Mouse (Mus musculus): Measurements from ENCODE around the gene Rab11fip4.

Gene Rab11fip4

DNA sequence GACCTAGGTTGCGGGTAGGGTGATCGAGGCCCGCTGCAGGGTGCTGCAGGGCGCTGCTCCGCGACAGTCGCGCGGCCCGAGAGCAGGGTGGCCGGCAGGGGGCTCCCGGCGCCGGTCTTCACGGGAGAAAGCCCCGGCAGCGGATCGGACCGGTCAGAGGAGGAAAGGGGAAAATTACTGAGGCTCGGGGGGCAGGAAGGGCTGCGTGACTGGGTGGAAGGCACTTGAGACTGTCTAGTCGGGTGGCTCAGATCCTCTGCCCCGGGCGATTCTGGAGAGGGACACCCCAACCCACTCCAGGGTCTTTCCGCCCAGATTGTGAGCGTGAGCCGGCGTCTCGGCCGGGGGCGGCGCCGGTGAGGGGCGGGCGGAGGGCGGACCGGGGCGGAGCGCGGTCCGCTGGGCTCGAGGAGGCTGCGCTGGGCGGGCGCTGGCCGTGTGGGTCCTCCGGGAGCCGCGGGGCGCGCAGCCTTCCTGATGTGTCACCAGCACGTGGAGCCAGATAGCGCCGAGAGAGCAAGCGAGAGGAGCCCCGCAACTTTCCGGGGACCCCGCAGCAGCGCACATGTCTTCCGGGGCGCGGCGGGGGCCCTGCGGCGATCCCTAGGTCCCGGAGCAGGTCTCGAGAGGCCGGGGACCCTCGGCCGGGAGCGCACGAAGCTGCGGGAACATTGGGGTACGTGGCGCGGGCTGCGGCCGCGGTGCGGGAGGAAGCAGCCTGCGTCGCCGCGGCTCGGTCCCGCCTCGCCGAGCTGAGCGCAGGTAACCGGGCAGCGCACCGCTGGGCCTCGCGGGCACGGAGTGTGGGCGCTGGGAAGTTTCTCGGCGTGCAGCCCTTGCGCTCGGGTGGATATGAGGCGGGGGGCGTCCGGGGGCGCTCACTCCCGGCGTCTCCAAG lies 120.1 kb downstream of the Rab11fip4 start:
- intact Hi-C loops (cut with DNase I), result loop anchor here (2.0 to 5.0 kb wide), 3 partner anchors 41 to 210 kb away; no protein-coding TSS in a partner anchor

DNA sequence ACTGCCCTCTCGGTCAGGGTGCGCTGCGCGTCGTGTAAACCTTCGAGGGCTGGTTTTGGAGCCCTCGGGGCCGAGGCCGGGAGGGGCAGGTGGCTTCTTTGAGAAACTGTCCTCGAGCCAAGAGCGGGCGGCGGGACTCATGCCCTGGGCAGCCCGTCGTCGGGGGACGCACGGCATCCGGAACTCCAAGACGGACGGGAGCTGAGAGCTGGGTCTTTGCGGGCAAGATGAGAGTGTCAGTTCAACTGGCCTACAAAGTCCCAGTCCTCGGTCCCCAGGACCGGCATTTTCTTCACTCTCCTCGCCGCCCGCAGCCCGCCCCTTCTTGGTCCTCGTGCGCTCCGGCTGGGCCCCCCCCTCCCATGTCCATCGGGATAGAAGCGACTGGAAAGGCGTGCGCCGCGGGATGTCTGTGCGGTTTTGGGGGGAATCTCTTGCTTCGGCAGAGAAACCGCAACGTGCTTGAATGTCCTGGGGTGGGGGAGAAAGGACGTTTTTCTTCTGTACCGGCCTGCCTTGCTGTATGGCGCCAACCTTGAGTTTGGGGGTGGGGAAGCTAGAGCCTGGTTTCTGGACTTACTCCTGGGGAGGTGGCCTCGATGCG lies 120.9 kb downstream of the Rab11fip4 start:
- intact Hi-C loops (cut with DNase I), result loop anchor here (2.0 to 5.0 kb wide), 3 partner anchors 40 to 209 kb away; no protein-coding TSS in a partner anchor

DNA sequence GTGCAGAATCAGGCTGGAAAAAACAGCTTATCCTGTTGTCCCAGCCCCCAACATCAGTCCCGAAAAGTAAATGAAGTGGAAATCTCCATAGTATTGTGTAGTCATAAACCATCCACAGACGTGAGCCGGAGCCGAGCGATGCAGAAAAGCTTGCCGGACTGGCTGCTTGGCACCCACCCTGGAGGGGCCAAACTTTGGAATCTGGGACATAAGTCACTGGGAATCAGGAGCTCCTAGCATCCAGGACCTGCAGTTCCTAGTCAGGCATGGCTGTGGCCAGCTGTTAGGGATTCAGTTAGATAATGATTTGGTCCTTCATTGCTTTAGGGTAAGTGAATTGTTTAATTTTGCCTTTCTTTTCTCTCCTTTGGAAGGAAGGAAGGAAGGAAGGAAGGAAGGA lies 122.2 kb downstream of the Rab11fip4 start:
- intact Hi-C loops (cut with DNase I), result loop anchor here (5.0 kb wide), 2 partner anchors 39 to 79 kb away; no protein-coding TSS in a partner anchor

DNA sequence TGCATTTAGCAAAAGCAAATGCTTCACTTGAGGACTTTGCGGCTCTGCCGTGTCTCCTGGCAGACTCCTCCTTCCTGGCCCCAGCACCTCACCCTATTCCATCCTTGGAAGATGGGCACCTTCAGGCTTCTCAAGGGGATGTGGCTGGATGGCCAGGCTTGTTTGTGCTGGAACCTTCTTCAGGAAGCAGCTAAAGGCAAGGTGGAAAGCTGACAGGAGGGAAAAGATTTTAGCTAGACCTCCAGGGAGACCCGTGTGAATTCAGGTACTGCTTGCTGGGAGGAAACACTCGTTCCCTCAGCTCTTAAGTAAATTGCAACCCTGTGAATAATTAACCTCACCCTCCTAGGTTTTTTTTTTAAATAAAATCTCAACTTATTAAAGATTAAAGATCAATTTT lies 122.7 kb downstream of the Rab11fip4 start:
- intact Hi-C loops (cut with DNase I), result loop anchor here (5.0 kb wide), 2 partner anchors 39 to 79 kb away; no protein-coding TSS in a partner anchor

DNA sequence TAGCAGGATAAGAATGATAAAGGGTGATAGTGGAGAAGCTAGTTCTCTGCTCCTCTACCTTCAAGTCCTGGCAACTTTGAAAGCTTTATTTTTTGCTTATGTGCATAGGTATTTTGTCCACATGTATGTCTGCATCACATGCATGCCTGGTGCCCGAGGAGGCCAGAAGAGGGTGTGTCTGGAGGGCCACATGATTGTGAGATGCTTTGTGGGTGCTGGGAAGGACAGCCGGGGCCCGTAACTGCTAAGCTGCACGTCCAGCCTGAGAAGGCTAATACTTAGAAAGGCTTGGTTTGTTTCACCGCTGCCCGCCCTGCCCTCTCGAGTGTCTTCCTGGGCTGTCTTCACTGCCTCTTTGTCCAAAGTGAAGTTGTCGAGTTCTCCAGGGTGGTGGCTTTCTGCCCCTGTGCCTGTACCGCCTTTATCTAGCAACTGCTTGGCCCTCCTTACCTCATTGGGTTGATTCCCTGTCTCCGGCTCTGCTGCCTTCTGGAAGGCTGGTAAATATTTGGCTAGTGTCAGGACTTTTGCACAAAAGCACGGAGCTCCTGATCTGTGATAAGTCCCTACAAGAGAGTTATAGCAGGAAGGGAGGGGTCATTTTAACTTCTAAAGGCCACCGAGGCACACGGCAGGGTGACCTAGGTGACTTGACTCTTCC lies 123.2 kb downstream of the Rab11fip4 start:
- intact Hi-C loops (cut with DNase I), result loop anchor here (5.0 kb wide), 2 partner anchors 38 to 78 kb away; no protein-coding TSS in a partner anchor

DNA sequence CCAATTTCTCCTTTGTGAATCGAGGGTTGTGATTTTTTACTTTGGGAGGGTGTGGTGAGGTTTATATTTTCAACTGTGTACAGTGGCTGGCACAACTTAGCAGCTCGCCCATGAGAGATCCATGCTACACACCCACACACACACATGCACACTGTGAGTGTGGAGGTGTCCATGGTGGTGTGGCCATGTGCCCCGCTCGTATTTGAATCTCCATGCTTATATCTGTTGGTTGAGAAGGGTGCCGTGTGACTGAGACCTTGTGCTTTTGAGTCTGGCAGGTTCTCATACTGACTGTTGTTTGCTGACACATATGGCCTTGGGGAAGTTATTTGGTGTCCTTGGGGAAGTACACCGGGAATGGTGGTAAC lies 123.7 kb downstream of the Rab11fip4 start:
- intact Hi-C loops (cut with DNase I), result loop anchor here (5.0 kb wide), 2 partner anchors 38 to 78 kb away; no protein-coding TSS in a partner anchor

DNA sequence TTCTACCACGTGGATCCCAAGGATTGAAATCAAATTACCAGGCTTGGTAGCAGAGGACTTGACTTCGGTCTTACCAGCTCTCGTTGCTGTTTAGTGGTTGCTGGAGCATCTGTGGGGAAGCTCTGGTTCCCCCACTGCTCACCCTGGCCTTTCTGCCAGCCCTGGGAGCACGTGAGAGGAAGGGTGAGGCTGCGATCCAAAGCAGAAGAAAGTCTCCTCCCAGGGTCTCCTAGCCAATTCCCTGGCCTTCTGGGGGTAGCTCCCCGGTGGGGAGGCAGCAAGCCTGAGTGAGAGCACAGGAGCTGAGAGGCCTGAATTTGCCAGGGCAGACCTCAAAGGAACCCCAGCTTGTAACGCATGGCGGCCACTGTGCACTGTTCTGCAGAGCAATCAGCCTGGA lies 124.3 kb downstream of the Rab11fip4 start:
- intact Hi-C loops (cut with DNase I), result no loop called here

DNA sequence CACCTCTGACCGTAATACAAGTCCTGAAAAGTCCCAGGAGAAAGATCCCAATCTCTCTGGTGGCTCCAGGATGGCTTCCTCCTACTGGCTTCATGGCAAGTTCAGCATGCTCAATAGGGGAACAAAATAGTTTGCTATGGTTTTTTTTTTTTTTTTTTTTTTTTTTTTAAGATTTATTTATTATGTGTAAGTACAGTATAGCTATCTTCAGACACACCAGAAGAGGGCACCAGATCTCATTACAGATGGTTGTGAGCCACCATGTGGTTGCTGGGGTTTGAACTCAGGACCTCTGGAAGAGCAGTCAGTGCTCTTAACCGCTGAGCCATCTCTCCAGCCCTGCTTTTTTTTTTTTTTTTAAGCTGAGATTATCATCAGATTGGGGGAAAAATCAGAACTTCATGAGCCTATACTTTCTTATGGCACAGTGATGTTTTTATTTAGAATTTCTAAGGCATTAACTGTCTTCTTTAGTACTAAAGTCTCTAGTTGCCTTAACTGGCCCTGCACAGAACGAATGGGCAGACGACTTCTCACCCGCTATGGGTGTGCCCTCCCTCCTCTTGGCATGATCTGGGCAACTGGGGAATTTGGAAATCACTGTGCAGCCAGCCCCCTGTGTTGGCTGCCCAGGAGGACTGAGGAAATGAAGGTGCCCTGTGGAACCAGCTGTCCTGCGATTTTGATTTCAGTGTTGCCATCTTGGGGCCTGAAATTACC lies 124.9 kb downstream of the Rab11fip4 start:
- intact Hi-C loops (cut with DNase I), result no loop called here

DNA sequence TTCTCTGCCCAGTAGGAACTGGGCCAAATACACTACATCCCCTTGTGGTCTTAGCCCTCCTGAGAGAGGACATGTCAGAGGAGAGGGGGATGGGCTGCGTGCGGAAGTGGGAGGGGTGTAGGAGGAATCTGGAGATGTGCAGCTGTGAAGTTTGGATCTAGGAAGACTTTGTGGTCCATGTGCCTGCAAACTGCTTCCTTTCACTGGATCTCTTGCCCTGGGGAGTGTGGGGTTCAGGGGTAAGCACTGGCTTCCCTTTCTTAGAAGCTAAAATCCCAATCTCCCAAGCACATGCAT lies 125.4 kb downstream of the Rab11fip4 start:
- intact Hi-C loops (cut with DNase I), result no loop called here

DNA sequence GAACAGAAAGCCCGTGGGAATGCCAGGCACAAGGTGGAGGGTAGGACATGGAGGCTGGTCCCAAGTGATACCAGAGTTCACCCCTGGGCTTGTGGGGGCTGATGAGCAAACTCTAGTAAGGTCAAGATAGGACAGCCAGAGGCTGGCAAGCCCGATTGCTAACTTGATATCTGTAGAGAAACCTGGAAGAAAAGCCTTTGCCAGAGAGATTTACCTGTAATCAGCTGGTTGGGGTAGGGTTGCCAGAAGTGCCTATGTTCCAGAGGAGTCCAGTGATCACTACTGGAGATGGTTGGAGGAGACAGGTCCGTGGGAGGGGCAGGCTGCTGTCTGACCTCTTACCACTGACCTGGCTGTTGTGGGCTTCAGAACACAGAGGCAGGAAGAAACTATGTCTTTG lies 126.3 kb downstream of the Rab11fip4 start:
- intact Hi-C loops (cut with DNase I), result no loop called here

DNA sequence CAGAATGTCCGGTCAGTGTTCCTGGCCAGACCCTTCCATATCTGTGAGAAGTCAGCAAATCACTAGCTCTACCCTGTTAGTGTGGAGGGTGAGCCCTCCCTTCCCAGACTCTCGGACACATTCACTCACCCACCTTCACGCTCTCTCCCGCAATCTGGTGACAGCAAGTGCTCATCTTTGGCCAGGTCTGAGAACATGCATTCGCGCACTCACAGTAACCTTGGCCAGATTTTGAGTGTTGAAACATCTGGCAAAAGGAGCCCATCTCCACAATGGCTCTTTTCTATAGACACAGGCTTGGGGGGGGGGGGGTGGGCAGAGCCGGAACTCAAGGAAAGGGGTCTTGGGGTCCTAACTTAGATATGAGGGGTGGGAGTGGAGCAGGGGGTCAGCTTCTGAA lies 126.8 kb downstream of the Rab11fip4 start:
- intact Hi-C loops (cut with DNase I), result no loop called here

DNA sequence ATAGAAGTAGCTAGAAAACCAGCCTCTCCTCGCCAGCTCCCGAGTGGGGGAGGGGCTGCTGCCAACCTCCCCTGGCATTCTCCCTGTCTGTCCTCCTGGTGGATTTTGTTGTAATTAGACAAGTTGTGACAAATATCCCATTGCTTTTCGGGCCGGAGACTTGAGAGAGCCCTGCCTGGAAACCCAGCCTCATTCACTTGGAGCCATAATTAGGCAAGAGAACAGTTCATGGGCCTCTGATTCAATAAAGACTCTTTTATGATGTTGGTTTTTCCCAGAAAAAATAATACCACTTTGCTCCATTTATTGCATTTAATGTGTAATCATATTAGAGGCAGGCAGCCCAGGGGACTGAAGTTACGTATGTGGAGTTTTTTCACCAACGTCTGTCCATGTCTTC lies 127.2 kb downstream of the Rab11fip4 start:
- intact Hi-C loops (cut with DNase I), result no loop called here

DNA sequence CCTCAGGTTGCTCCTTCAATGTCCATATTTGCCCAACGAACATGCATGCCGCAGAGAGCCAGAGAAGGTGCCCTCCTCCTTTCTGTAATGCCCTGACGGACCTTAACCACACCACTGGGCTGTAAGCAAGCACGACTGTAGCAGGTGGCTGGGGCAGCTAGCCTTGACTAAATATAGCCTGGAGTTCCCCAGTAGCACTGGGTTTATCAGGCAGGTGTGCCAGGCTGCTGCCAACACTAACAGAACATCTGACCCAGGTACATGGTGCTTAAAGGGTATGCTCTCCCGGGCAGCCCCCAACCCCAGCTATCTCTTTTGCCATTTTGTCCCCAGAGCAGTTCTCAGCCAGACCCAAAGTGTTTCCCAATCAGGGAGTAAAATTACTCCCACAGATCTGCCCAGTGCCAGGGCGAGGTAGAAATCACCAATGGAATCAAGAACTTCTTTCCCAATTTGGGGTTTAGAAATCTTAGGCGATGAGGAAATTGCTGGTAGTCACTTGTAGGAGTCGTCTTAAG lies 127.9 kb downstream of the Rab11fip4 start:
- intact Hi-C loops (cut with DNase I), result no loop called here

DNA sequence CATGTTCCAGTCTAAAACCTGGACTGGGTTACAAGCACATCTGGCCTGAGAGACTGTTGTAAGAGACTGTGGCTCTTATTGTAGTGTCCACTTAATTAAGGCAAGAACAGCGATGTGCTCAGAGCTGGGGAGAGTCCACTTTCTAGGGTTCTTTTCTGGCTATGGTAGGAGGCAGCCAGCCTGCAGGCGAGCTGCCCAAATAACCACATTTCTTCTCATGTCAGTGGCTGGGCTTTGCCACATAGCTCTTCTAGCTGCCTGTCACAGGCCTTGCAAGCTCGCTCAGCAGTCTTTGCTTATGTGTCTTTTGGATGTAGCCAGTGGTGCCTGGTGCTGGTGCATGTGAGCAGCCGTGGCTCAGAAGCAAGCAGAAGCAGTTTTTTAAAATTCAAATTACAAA lies 129.7 kb downstream of the Rab11fip4 start:
- intact Hi-C loops (cut with DNase I), result no loop called here

DNA sequence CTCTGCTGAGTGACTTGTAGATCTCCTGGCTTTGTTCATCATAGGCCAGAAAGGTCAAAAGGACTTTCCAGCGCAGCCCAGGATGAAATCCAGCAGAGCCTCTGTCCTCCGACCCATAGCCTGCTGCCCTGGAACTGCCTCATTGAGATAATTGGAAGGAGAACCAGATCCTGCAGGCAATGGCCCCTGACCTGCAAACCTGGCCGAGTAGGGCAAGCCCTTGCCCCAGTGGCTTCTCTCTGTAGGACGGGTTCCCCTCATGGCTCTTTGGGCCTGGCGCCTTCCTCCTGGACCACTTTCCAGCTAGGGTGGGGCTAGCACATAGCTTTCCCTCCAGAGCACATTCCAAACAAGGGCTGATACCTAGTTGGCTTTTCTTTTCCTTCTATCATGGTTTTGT lies 131.8 kb downstream of the Rab11fip4 start:
- intact Hi-C loops (cut with DNase I), result no loop called here

DNA sequence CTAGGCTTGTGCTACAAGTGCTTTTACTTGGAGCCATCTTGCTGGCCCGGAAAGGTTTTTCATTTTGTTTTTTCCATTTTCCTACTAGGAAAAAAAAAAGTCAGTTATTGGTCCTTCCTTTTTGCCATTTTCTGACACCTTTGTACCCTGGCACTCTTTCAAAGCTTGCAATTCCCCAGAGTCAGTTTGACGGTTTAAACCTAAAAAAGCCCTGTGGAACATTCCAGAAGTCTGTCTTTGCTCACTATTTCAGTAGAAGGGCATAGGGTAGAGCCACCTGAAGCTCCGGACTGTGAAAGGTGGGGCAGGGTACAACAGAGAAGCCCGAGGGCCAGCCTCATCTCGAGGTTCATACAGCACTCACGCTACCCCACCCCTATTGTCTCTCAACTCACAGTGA lies 134.0 kb downstream of the Rab11fip4 start:
- intact Hi-C loops (cut with DNase I), result no loop called here

DNA sequence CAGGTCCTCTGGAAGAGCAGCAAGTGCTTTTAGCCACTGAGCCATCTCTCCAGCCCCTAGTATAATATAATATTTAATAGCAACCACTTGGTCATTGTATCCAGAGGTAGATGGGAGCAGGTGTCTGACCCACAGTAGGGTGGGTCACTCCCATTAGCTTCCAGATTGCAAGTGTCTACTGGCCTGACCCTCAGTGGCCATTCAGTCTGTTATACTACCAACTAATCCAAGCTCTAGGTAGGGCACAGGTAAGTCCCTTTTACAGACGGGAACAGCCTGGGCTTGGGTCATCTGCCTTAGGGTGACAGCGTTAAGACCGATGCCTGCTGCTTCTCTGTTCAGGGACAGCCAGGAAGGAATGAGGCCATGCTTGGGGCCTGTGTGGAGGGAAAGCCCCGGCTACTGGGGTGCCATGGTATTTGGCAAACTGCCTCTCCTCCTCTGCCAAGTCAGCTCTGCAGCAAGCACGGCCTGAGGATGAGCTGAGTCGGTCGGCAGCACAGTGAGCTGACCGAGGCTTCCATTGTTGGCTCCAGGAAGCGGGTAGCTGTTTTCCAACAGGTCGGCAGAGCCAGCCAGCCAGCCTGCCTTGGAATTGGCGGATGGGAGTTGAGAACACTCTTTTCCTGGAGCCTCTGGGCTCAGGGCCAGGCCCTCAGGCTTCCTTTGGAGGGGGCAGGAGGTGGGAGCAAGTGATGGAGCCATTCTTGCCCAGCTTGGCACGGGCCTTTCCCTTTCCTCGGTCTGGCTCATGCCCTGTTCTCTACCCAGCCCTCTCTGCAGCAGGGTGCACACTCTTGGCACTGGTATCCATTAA lies 138.4 kb downstream of the Rab11fip4 start:
- intact Hi-C loops (cut with DNase I), result no loop called here

DNA sequence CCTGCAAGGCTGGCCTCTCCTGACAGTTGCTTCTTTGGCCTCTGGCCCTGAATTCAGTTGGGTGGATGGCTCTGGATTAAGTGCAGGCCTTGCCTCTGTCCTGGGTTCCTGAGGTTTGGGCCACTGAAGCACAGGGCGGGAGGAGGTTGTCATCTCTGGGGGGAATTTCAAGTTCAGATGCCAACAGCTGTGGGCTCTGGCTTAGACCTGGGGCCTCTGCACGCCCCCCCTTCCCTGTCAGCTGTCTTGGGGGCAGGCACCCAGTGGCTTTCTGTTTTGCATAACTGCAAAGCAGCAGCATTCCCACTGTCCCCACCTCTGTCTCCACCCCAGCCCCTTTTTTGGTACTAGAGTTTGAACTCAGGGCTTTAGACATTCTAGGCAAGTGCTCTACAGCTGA lies 139.4 kb downstream of the Rab11fip4 start:
- intact Hi-C loops (cut with DNase I), result no loop called here

DNA sequence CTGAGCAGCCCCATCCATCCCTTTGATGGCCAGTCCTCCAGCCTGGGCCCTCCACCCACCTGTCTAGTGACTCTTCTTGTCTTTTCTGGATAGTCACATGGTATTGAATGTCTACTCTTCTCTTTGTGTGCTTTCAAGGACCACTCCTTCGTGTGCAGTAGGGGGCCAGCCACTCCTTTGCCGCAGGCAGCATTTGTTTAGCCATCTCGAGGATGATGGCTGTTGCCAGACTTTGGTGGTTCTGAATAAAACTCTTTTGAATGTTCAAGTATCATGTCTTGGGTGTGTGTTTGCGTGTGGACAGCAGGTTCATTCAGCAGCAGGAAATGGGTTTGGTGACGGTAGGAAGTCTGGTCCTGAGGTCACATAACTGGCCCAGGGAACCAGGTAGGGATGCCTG lies 140.5 kb downstream of the Rab11fip4 start:
- intact Hi-C loops (cut with DNase I), result no loop called here

DNA sequence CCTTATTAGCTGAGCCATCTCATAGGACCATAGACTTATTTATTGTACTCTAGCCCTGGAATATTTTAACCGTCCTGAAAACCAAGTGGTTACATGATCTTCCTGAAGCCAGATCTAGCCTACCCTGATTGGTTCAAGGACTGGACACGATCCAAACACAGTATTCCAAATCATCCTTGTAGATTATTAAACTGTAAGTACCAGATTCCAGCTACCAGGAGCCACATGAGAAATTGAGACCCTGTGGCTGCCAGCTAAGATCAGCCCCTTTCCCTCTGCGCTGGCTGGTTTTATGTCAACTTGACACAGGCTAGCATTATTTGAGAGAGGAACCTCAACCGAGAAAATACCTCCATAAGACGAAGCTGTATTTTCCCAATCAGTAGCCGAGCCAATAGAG lies 142.0 kb downstream of the Rab11fip4 start:
- intact Hi-C loops (cut with DNase I), result no loop called here

Data from adrenal gland (tissue).